Mouse (Mus musculus) thymus, adult 2 months (tissue): Measurements from ENCODE around the gene Slc9a7.

Source experiments
- CTCF ChIP-seq: fragments of 200-500 bp; IDR thresholded peaks from 2 replicates; pipeline ENCODE4 v1.5.1; 2012; ENCODE audit warnings: mild to moderate bottlenecking, control low read depth, low read length, moderate library complexity, borderline replicate concordance; ENCODE audit not compliant: control insufficient read depth, poor library complexity, insufficient read depth; ENCODE audit errors: extremely low read depth
- POLR2A ChIP-seq: fragments of 200-500 bp; IDR thresholded peaks from 2 replicates; pipeline ENCODE4 v1.6.1; 2012; ENCODE audit warnings: mild to moderate bottlenecking, low read length, control low read depth, moderate library complexity; ENCODE audit not compliant: control insufficient read depth, poor library complexity, insufficient read depth; ENCODE audit errors: extremely low read depth

DNA sequence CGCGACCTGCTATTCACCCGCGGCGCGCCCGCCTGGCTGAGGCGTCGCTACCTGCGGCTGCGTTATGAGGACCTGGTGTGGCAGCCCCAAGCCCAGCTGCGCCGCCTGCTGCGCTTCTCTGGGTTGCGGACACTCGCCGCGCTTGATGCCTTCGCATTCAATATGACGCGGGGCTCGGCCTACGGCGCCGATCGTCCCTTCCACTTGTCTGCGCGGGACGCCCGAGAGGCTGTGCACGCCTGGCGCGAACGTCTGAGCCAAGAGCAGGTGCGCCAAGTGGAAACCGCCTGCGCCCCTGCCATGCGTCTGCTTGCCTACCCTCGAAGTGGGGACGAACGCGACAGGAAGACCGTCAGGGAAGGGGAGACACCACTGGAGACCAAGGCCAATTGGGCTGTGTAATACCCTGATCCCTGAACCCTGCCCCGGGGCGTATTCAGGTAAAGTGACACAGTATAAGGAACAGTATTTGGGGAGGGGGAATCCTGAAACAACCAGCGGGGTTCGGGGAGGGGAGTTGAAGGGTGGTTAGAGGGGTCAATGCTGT lies 230.8 kb downstream of the Slc9a7 start:
- TF ChIP-seq POLR2A (no peak), CTCF (no peak)
